Mouse (Mus musculus) adrenal gland, postnatal 36 days (tissue): ENCODE data around the gene Nr5a2. TPM values are rescaled to one million over a fixed set of nuclear protein-coding genes. Genes with fewer than 3 reads are reported as not detected.

Experiments used
- DNase-seq, 2 experiments: peaks; one replicate each; pipeline ENCODE4 v3.0.0; 2021; ENCODE audit warnings: mixed read lengths in 1 of 2
- long read RNA-seq, 2 experiments: library from polyadenylated mRNA; stranded (forward); transcript quantifications; one replicate each; pipeline ENCODE4 v2.0.0; 2021; ENCODE audit warnings: borderline sequencing depth in 2 of 2
- total RNA-seq, 2 experiments: library from RNA; stranded (reverse); gene quantifications; 2 replicates each; pipeline ENCODE4 v1.2.3; 2021

The Nr5a2 gene
- total RNA-seq, result 1 to 10 TPM; 2.1 to 4.4 TPM
- long read RNA-seq, experiment 1, result 0 reads
- long read RNA-seq, experiment 2, result 0 reads

GRCm38 (mm10) chr1:136960428-136961012, at the start of gene Nr5a2:
Gene Nr5a2 (minus strand): TSS chr1:136960448.
- no peak for DNase-seq

- no peak for DNase-seq
These were observed 48.5 kb upstream of the Nr5a2 start for GRCm38 (mm10) chr1:137008726-137009239.

GRCm38 (mm10) chr1:137003816-137004215, 43.6 kb upstream of the Nr5a2 start:
- DNase-seq, result no peak

GRCm38 (mm10) chr1:137003144-137003543, 42.9 kb upstream of the Nr5a2 start:
- no peak for DNase-seq

- DNase-seq, result no peak
These were observed 31.6 kb upstream of the Nr5a2 start for GRCm38 (mm10) chr1:136991762-136992352.

GRCm38 (mm10) chr1:136980253-136980893, 20.1 kb upstream of the Nr5a2 start:
- no peak for DNase-seq

GRCm38 (mm10) chr1:136977867-136978266, 17.6 kb upstream of the Nr5a2 start:
- DNase-seq, result no peak

- DNase-seq, result no peak
These were observed 13.8 kb upstream of the Nr5a2 start for GRCm38 (mm10) chr1:136974040-136974439.

GRCm38 (mm10) chr1:136973016-136973415, 12.8 kb upstream of the Nr5a2 start:
- no peak for DNase-seq

- DNase-seq, result no peak
These were observed 10.7 kb upstream of the Nr5a2 start for GRCm38 (mm10) chr1:136970995-136971394.

- no peak for DNase-seq
These were observed 6.6 kb upstream of the Nr5a2 start for GRCm38 (mm10) chr1:136966728-136967386.

GRCm38 (mm10) chr1:136959491-136959890, 757 bp downstream of the Nr5a2 start:
- DNase-seq, result no peak

- DNase-seq, result no peak
These were observed 1.6 kb downstream of the Nr5a2 start for GRCm38 (mm10) chr1:136958666-136959065.

- no peak for DNase-seq
These were observed 2.1 kb downstream of the Nr5a2 start for GRCm38 (mm10) chr1:136958185-136958584.

- DNase-seq, result no peak
These were observed 2.6 kb downstream of the Nr5a2 start for GRCm38 (mm10) chr1:136957696-136958095.

GRCm38 (mm10) chr1:136954108-136954494, 6.1 kb downstream of the Nr5a2 start:
- DNase-seq, result no peak

GRCm38 (mm10) chr1:136953444-136954107, 6.7 kb downstream of the Nr5a2 start:
- no peak for DNase-seq

- DNase-seq, result peak; percentile 54 to 56
These were observed 7.5 kb downstream of the Nr5a2 start for GRCm38 (mm10) chr1:136952609-136953311.

- DNase-seq, result no peak
These were observed 8.2 kb downstream of the Nr5a2 start for GRCm38 (mm10) chr1:136951946-136952531.

- no peak for DNase-seq
These were observed 9.0 kb downstream of the Nr5a2 start for GRCm38 (mm10) chr1:136951155-136951650.

- peak; percentile 12 to 25 for DNase-seq
These were observed 10.9 kb downstream of the Nr5a2 start for GRCm38 (mm10) chr1:136949323-136949741.
